Mouse (Mus musculus): ENCODE data around the gene Ywhah.

Gene Ywhah

DNA sequence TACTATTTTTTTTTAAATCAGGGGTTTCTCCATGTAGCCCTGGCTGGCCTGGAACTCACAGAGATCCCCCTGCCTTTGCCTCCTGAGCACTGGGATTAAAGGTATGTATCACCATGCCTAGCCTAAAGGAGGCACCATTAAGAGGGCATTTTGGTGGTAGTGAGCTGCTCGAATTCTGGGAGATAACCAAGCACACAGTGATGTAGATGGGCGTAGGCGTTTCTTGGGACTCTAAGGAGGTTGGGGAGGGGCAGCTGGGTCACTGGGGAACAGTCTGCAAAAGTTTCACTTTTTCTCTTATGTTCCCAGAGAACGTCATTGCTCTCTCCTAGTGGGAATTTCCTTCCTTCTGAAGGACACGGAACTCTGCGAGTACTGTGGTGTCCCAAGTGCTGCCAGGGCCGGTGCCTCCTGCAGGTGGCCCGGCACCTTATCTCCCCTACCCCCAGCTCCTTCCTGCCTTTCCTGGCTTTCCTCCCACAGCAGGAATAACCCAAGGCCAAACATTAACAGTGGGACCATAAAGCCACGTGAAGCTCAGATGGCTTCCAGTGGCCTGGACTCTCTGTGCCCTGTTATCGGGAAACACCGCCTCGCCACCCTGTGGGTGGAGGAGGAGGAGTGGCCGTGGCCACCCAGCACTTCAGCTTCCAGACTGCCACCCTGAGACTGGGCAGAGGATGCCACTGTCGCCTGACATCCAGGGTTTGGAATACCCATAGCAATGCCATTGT lies 34.4 kb downstream of the Ywhah start:
- DNase-seq, result no peak

DNA sequence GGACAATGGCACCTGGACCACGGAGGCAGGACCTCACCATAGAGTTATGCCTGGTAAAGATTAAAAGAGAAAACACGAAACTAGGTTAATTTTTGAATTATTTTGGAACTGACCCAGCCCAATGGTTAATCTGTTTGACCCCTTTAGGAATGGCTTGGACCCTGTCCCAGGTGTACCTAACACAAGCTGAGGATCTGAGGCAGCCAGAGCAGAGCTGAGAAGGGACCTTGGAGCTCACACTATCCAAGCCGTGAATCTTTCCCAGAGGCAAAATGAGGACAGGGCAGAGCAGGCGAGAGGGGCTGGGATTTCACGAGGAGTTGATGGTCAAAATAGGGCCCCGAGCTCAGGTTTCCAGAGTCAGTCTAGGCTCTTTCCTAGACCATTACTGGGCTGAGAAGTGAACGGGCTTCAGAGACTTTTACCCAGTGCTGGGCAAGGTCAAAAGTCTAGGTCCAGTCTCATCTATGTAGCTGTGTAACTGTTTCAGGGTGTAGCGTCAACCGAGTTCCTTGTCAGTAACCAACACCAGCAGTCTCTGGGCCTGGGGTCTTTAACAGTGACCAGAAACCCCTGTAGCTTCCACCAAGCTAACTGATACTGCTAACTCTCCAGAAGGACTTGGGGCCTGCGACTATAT lies 37.6 kb downstream of the Ywhah start:
- DNase-seq, result no peak

GRCm38 (mm10) chr5:33070071-33070470 lies 51.5 kb downstream of the Ywhah start:
- DNase-seq, result no peak

- no peak for DNase-seq
These were observed 58.0 kb downstream of the Ywhah start for GRCm38 (mm10) chr5:33076490-33077191.
